Mouse (Mus musculus) layer of hippocampus, postnatal 14 days (tissue): ENCODE measurements around the gene Ccrl2. TPM values are rescaled to one million over a fixed set of nuclear protein-coding genes. Genes with fewer than 3 reads are reported as not detected.

Source experiments
- DNase-seq, 2 experiments: peaks; one replicate each; pipeline ENCODE4 v3.0.0; 2021 to 2022; ENCODE audit warnings: low spot score in 2 of 2, mixed read lengths in 1 of 2
- long read RNA-seq, 2 experiments: library from polyadenylated mRNA; stranded (forward); transcript quantifications; one replicate each; pipeline ENCODE4 v2.0.0; 2021
- total RNA-seq, 2 experiments: library from RNA; stranded (reverse); gene quantifications; 2 replicates each; pipeline ENCODE4 v1.2.3; 2021

Gene Ccrl2
- total RNA-seq: 1 to 10 TPM in 1 of 2 experiments, under 1 TPM in 1; 0.92 to 1.8 TPM
- long read RNA-seq, experiment 1, partial matches to known transcripts: 0 of 3 reads
- long read RNA-seq, experiment 1, other reads (novel, unspliced or antisense): 1 of 3 reads
- long read RNA-seq, experiment 2, partial matches to known transcripts: 0 of 4 reads
- long read RNA-seq, experiment 2, other reads (novel, unspliced or antisense): 1 of 4 reads

DNA sequence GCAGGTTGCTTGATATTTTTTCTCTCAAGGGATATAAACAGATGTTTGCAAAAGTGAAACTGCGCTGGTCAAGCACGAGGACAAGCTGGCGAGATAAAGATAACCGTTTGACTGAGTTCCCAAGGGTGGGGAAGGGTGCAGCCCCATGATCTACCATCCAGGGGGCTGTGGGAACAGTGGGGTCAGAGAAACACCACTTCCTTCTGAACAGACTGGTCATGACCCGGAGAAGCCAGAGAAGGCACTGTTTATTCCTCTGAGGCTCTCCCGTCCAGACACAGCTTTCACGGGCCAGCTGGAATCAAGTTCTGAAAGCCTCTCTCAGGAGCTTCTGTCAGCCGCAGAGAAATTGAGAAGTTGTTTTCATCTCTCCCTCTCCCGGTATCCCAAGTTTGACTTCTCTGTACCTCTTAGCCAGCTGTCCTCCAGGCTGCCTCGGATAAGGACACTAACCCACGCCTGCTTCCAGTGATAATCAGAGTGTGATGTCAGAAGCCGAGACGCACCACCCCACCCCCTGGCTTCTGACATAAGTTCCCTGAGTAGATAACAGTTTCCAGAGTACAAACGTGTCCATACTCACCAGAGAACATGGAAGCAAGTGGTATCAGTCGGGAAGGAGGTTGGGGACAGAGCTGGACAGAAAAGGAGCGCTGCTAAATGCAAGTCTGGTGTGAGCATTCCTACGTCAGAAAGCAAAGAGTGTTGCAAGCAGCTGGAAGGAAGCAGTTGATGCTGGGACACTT is at the start of gene Ccrl2:
Gene Ccrl2 (minus strand): TSS at position 722 of the 746 bp plus-strand sequence.
- peak in 1 of 2 experiments; percentile 9 for DNase-seq

DNA sequence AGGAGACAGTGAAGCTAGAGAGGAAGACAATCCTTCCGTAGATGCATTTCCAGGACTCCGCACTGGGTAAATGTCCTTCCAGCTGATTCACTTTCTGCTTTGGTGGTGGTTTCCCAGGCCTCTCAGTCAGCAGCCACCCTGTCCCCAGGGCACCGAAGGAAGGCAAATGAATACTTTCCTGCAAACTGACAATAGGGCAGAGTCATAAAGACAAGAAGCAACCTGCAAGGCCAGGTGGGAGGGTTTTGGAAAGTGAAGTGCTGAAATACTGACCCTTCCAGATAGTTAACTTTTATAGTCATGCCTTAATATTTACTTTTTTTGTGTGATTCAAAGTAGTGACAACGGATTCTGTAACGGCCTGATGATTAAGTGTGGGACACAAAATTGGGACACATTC is 46.6 kb upstream of the Ccrl2 start:
- DNase-seq: no peak

GRCm38 (mm10) chr9:111103293-111103692 is 46.0 kb upstream of the Ccrl2 start:
- DNase-seq: no peak

- no peak for DNase-seq
Measured at GRCm38 (mm10) chr9:111100406-111100805, 43.1 kb upstream of the Ccrl2 start.

DNA sequence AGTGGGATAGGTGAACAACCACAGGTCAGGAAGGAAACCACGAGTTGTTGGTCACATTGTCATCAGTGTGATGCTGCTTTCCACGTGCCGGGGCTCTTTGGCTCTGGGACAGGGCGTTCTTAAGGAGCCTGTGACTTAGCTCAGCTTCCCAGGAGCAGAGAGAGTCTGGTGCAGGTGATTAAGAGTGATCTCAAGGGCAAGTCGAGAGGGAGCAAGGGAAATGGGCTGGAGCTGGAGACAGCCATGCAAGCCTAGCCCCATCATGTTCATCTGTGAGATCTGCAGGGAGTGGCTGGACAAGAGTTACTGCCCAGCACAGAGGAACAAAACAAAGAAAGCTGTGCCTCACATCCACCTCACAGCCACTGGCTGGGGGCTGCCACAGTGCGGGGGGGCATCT is 40.2 kb upstream of the Ccrl2 start:
- DNase-seq: no peak

DNA sequence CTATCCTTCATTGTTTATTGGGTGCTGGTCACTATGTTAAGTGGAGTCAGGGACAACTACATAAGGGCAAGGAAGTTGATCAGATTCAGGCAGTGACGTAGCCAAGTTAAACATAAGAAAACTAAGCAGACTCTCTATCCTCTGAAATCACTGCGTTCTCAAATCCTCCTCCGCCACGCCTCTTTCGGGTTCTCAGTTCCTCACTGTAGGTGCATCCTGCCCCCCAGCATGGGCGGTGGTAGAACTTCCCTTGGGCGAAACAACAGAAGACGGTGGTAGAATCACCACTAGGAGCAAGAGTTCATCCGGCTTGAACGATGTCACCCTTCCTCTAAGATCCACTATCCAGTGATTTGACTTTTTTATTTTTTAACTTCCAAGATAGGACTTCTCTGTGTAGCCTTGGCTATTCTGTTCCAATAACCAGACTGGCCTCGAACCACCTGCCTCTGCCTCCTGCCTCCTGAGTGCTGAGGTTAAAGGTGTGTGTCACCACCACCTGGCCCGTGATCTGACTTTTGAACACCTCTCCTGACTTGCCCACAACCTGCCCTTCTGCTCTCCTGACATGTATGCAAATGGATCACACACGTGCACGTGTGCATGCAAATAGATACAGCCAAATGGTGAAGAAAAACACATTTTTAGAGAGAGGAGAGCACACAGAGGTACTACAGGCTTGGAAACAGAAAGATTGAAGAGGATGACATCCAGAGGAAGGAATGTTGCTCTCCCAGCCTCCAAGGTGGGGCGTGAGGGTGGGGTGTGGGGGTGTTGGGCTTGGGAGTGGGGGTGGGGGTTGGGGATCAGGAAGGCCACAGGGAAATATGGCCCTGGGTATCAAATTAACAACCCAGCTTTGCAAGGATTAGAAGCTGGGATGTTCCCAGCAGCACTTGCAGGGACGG is 39.4 kb upstream of the Ccrl2 start:
- no peak for DNase-seq

DNA sequence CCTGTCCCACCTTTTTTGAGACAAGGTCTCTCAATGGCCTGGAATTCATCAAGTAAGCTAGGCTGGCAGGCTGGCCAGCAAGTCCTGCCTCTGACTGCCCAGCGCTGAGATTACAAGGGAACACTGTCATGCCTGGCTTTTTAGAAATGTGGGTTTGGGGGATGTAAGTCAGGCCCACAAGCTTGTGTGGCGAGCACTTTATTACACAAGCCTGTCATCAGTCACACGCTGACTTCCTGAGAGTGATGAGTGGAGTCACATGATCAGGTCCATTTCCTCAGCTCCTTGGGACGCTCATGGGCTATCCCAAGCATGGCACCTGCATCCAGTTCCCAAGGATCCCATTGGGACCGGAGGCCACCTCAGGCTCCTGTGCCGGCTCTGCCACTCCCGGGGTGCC is 38.4 kb upstream of the Ccrl2 start:
- no peak for DNase-seq

GRCm38 (mm10) chr9:111094626-111095025 is 37.3 kb upstream of the Ccrl2 start:
- DNase-seq: no peak

GRCm38 (mm10) chr9:111093094-111093493 is 35.8 kb upstream of the Ccrl2 start:
- peak; percentile 50 to 66 for DNase-seq

- peak; percentile 36 to 53 for DNase-seq
Measured at GRCm38 (mm10) chr9:111092657-111093056, 35.3 kb upstream of the Ccrl2 start.

- DNase-seq: no peak
Measured at GRCm38 (mm10) chr9:111088886-111089285, 31.6 kb upstream of the Ccrl2 start.

DNA sequence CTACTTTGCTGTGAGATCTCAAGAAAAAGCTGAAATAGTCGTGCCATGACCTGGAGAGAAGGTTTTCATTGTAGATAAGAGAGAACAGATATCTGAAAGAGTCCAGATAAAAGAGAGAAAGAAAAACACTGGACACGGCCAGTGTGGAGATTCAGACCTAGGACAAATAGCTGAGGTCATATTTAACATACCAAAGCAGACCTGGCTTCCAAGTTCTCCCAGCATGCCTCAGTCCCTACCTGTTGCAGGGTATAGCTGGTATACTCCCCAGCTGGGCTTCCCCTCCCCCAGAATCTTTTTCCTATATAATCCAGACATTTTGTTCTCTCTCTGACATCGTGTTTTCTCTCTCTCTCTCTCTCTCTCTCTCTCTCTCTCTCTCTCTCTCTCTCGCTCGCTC is 30.6 kb upstream of the Ccrl2 start:
- DNase-seq: no peak

DNA sequence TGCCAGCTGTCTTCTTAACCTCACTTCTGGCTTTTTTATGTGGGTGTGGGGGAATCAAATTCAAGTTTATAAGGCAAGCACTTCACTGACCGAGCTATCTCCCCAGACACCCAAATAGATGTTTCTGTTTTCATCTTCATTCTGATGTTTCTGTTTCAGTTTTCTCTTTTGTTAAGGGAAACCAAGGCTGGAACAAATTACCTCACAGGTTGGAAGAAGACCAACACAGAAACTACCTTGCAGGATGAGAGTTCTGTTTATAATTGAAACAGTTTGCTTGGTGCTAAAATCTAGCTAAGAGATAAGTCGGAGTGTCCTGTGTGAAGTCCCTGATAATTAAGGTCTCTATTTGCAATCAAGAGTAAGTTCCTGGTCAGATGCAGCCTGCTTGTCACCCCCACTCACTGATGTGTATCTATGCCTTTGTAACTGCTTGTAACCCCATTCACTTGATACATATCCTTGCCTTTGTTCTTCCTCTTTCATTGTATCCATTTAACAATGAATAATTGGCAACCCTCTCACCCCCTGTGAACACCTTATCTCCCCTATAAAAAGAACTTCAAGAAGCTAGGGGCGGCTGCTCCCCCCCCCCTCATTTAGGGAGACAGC is 29.8 kb upstream of the Ccrl2 start:
- no peak for DNase-seq

GRCm38 (mm10) chr9:111086137-111086536 is 28.8 kb upstream of the Ccrl2 start:
- DNase-seq: no peak

- DNase-seq: no peak
Measured at GRCm38 (mm10) chr9:111085329-111085728, 28.0 kb upstream of the Ccrl2 start.

DNA sequence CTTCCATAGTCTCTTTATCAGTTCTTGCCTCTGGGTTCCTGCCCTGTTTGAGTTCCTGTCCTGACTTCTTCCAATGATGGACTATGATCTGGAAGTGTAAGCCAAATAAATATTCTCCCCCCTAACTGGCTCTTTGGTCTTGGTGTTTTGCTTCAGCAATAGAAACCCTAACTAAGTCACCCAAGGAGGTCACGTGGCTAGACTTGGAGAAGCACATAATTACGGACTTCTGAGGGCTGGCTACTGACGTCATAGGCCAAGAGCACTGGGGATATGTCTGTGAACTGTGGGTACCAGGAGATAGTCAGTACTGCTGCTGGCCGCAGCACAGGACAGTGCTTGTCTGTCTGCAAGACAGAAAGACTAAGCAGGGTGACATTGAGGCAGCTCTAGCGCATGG is 24.4 kb upstream of the Ccrl2 start:
- DNase-seq: no peak

DNA sequence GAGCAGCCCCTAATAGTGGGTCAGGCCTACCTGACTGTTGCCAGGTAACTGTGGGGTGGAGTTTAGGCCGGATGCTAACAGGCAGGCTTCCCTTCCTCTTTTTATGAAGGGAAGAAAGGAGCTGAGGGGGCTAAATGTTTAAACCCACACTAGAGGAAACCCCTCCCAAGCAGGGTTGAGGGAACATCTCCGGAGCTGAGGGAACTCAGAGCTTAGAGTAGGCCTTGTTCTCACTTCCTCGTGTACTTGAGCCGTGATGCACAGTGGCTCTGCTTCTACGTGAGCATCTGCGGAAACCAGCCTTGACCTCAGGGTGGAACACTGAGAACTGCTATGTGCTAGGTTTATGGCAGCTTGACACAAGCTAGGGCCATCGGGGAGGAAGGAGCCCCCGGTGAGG is 23.5 kb upstream of the Ccrl2 start:
- DNase-seq: no peak

DNA sequence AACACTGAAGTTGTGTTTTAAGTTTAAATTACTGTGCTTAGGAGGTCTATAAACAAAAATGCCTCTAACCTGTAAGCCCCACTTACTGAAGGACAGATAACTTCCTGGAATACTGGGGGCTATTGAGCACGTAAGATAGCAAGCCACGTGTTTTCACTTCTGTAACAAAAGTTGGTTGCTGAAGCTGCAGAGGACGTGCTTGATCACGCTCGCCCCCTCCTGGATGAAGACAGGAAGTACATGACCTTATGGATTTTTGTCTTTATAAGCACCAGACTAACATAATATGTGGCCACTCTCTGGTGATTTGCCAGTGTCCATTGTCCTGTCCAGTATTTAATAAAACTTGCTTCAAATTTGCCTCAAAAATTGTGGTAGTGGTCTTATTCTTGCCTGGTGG is 20.4 kb upstream of the Ccrl2 start:
- no peak for DNase-seq

DNA sequence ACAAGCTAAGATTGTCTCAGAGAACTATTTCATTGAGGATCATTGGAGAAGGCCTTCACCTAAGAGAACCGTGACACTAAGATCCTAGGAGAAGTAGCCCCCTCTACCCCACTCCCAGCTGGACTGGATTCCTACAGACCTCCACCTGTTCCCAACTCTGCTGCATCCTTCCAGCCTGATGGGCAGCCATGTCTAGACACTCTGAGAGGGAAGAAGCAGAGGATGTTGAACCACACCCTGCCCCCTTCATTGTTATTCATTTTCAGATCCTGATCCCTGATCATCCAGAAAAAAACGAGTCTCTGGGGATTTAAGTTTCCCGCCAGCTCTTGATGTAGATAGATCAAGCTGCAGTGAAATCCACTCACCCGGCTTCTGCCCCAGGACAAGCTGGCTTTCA is 15.7 kb upstream of the Ccrl2 start:
- DNase-seq: no peak

DNA sequence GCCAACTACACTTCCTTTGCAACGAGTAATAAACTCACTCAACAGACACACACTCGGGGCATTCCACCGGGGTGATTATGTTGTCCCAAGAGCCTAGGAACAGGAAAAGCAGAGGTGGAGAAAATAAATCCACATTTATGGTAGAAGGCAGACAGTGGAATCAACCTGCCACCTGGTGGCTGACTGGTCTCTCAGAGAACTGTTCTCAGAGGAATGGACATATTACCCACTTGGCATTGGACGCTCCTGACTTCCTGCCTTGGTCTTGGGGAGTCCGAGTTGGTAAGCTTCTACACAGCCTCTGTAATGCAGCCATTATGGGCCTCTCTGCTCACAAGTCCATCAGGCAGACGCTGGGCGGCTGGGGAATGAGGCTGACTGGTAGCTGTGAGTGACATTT is 14.9 kb upstream of the Ccrl2 start:
- DNase-seq: peak in 1 of 2 experiments; percentile 38

DNA sequence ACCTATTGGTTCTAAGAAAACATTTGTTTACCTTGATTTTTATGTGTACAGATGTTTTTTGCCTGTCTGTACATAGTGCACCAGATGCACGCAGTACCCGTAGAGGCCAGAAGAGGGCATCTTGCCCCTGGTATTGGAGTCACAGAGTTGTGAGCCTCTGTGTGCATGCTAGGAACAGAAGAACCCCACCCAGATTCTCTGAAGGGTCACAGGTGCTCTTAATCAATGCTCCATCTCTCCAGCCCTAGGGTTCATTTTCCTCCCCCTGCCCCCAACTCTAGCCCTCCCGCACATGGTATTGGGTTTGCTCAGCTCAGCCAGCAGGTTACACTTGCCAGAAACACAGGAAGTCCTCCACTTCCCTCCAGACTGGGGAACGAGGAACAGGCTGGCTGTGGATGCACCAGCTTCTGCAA is 13.2 kb upstream of the Ccrl2 start:
- peak in 1 of 2 experiments; percentile 16 for DNase-seq
